Mouse (Mus musculus) CH12.LX (cell line): ENCODE results near the gene Hoxb1. TPM values are rescaled to one million over a fixed set of nuclear protein-coding genes. Genes with fewer than 3 reads are reported as not detected.

Experiments
- DNase-seq: peaks from one replicate; pipeline ENCODE4 v3.0.0-alpha.2; 2013; ENCODE audit errors: extremely low read depth
- H3K27ac ChIP-seq: 2 replicates; pipeline ENCODE4 v1.5.1; 2012; ENCODE audit warnings: low read depth, mild to moderate bottlenecking, control low read depth, moderate library complexity; ENCODE audit not compliant: insufficient read depth
- H3K27me3 ChIP-seq: replicated peaks from 2 replicates; pipeline ENCODE3; 2012; ENCODE audit warnings: inconsistent platforms
- H3K36me3 ChIP-seq, 2 experiments: replicated peaks in 1 of 2; 2 replicates each; pipeline versions ENCODE3 to v1.6.1; 2012; ENCODE audit warnings: inconsistent platforms in 1 of 2, low read length in 1 of 2, mild to moderate bottlenecking in 1 of 2, mixed read lengths in 1 of 2, moderate library complexity in 1 of 2; ENCODE audit not compliant: control insufficient read depth in 1 of 2, insufficient read depth in 1 of 2
- H3K4me1 ChIP-seq, 2 experiments: 2 replicates each; pipeline ENCODE4 v1.6.1; 2012; ENCODE audit warnings: inconsistent platforms in 1 of 2, moderate library complexity in 1 of 2; ENCODE audit not compliant: insufficient read depth in 2 of 2, control insufficient read depth in 1 of 2
- H3K4me2 ChIP-seq: 2 replicates; pipeline ENCODE4 v1.6.1; 2012; ENCODE audit warnings: low read depth, mild to moderate bottlenecking, control low read depth; ENCODE audit not compliant: poor library complexity, insufficient read depth, severe bottlenecking
- H3K4me3 ChIP-seq, 3 experiments: fragments of 150-350 bp in 1 of 3; sonication (generic) in 1 of 3; replicated peaks in 1 of 3; 2 replicates each; pipeline versions ENCODE3 to v1.5.1; 2011 to 2012; ENCODE audit warnings: low read depth in 2 of 3, low read length in 2 of 3, mild to moderate bottlenecking in 2 of 3, moderate library complexity in 2 of 3, control low read depth in 1 of 3, improper control_type of control experiment in 1 of 3, inconsistent platforms in 1 of 3, mixed read lengths in 1 of 3; ENCODE audit not compliant: poor library complexity in 1 of 3
- H3K79me2 ChIP-seq: replicated peaks from 2 replicates; pipeline ENCODE4 v1.6.1; 2012; ENCODE audit warnings: mild to moderate bottlenecking, moderate library complexity; ENCODE audit not compliant: control insufficient read depth, poor library complexity, insufficient read depth, severe bottlenecking; ENCODE audit errors: extremely low read depth
- H3K9ac ChIP-seq: 2 replicates; pipeline ENCODE4 v1.6.1; 2012; ENCODE audit warnings: low read depth, mild to moderate bottlenecking, control low read depth, moderate library complexity; ENCODE audit not compliant: insufficient read depth
- H3K9me3 ChIP-seq: replicated peaks from 2 replicates; pipeline ENCODE3; 2012; ENCODE audit warnings: low read length, inconsistent platforms, mixed read lengths
- CHD2 ChIP-seq: IDR thresholded peaks from 2 replicates; pipeline ENCODE4 v1.6.1; 2011; ENCODE audit warnings: low read length, improper control_type of control experiment
- CTCF ChIP-seq, 2 experiments: IDR thresholded peaks in 1 of 2; conservative IDR thresholded peaks in 1 of 2; 2 replicates each; pipeline ENCODE4 v1.5.1; 2011 to 2012; ENCODE audit warnings: low read depth in 2 of 2, low read length in 2 of 2, improper control_type of control experiment in 1 of 2, inconsistent platforms in 1 of 2, mild to moderate bottlenecking in 1 of 2, moderate library complexity in 1 of 2
- ELF1 ChIP-seq: IDR thresholded peaks from 2 replicates; pipeline ENCODE4 v1.6.1; 2014; ENCODE audit warnings: low read depth, mild to moderate bottlenecking, inconsistent platforms, low read length, improper control_type of control experiment
- EP300 ChIP-seq: IDR thresholded peaks from 2 replicates; pipeline ENCODE4 v1.6.1; 2011; ENCODE audit warnings: low read length, improper control_type of control experiment
- HCFC1 ChIP-seq: IDR thresholded peaks from 2 replicates; pipeline ENCODE4 v1.6.1; 2012; ENCODE audit warnings: low read depth, mild to moderate bottlenecking, inconsistent platforms, low read length, improper control_type of control experiment
- KAT2A ChIP-seq: IDR thresholded peaks from 2 replicates; pipeline ENCODE4 v1.6.1; 2012; ENCODE audit warnings: low read length, improper control_type of control experiment, inconsistent platforms; ENCODE audit not compliant: insufficient replicate concordance
- MAFK ChIP-seq: IDR thresholded peaks from 2 replicates; pipeline ENCODE4 v1.6.1; 2011; ENCODE audit warnings: low read length, improper control_type of control experiment; ENCODE audit not compliant: insufficient replicate concordance
- MAZ ChIP-seq: IDR thresholded peaks from 2 replicates; pipeline ENCODE4 v1.6.1; 2012; ENCODE audit warnings: low read depth, mild to moderate bottlenecking, inconsistent platforms, low read length, improper control_type of control experiment, moderate library complexity
- MEF2A ChIP-seq: IDR thresholded peaks from 2 replicates; pipeline ENCODE4 v1.6.1; 2014; ENCODE audit warnings: low read depth, mild to moderate bottlenecking, inconsistent platforms, low read length, improper control_type of control experiment, borderline replicate concordance
- POLR2AphosphoS2 ChIP-seq: IDR thresholded peaks from 2 replicates; pipeline ENCODE4 v1.6.1; 2011; ENCODE audit warnings: low read depth, low read length, improper control_type of control experiment
- RAD21 ChIP-seq: IDR thresholded peaks from 2 replicates; pipeline ENCODE4 v1.6.1; 2011; ENCODE audit warnings: low read depth, mild to moderate bottlenecking, low read length, improper control_type of control experiment, moderate library complexity
- RCOR1 ChIP-seq: conservative IDR thresholded peaks from 2 replicates; pipeline ENCODE4 v1.6.1; 2012; ENCODE audit warnings: low read depth, mild to moderate bottlenecking, inconsistent platforms, low read length, improper control_type of control experiment
- SIN3A ChIP-seq: IDR thresholded peaks from 2 replicates; pipeline ENCODE4 v1.6.1; 2012; ENCODE audit warnings: low read length, improper control_type of control experiment, inconsistent platforms
- TCF12 ChIP-seq: IDR thresholded peaks from 2 replicates; pipeline ENCODE4 v1.6.1; 2014; ENCODE audit warnings: low read depth, mild to moderate bottlenecking, inconsistent platforms, low read length, improper control_type of control experiment
- UBTF ChIP-seq: IDR thresholded peaks from 2 replicates; pipeline ENCODE4 v1.6.1; 2012; ENCODE audit warnings: low read depth, mild to moderate bottlenecking, inconsistent platforms, low read length, improper control_type of control experiment, moderate library complexity
- USF1 ChIP-seq: IDR thresholded peaks from 2 replicates; pipeline ENCODE4 v1.6.1; 2014; ENCODE audit warnings: low read depth, mild to moderate bottlenecking, inconsistent platforms, low read length, improper control_type of control experiment
- USF2 ChIP-seq: conservative IDR thresholded peaks from 2 replicates; pipeline ENCODE4 v1.6.1; 2011; ENCODE audit warnings: low read depth, low read length, improper control_type of control experiment
- dilution Hi-C: fragments of 300-500 bp; cut with MboI; formaldehyde crosslinking; loops from 2 replicates; pipeline ENCODE4 v1.14.3; 2020; ENCODE audit warnings: low sequenced_read_pairs; ENCODE audit not compliant: extremely low pct_unique_long_range_greater_than_20kb, extremely low pct_ligation_motif_present
- in situ Hi-C: fragments of 300-500 bp; cut with MboI; formaldehyde crosslinking; loops from 3 replicates; pipeline ENCODE4 v1.14.3; 2019; ENCODE audit warnings: low sequenced_read_pairs, low pct_ligation_motif_present, low pct_unique_long_range_greater_than_20kb, mixed read lengths
- polyA plus RNA-seq: library from polyadenylated mRNA; unstranded; fragments of >175 nt; gene quantifications from 2 replicates; pipeline ENCODE4 v1.2.1, GENCODE M21; 2012; ENCODE audit warnings: low read depth; ENCODE audit not compliant: insufficient read length
- total RNA-seq, 2 experiments: library from RNA; depleted of rRNA; stranded (reverse); fragments of 300-350 nt in 1 of 2; fragments of >200 nt in 1 of 2; gene quantifications; 2 replicates each; pipeline ENCODE4 v1.2.3; 2012 to 2014

Hoxb1 gene
- total and polyA plus RNA-seq, 3 experiments: not detected

DNA sequence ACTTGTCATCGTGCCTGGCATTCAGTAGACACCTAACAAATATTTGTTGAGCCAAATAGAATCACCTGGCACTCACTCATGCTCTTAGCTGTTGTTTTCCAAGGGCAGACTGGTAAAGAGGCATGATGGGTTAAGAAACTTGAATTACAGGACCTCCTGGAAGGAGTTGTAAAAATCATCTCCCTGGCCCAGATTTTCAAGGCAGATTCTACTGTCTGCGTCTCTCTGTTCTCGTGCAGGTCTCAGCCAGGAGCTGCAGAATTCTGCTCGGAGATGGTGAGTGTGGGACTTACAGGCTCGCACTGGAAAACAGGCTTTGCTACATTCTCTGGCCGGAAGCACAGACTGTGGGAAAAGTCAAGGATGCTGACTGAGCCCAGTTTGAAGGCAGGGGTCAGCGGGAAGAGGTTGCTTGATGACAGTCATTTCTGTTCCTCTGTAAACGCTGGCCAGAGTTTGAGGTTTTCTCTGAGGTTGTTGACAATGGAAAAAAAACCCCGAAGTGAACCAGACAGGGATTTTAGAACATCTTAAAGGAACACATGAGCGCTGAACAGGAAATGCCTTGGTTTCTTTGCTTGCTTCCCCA is 38.6 kb downstream of the Hoxb1 start:
- Histone ChIP-seq H3K36me3 (no peaks in the 10 kb centered on the region), H3K4me1 (peaks cover 0 to 12% of the 10 kb centered on the region in 2 experiments; a peak in 2 of 4 replicates), H3K27ac (no peak overlapping the region), H3K9me3 (peaks cover 3% of the 10 kb centered on the region), H3K4me3 (no peak overlapping the region), H3K27me3 (peaks cover 85% of the 10 kb centered on the region), H3K4me2 (no peak overlapping the region), H3K79me2 (no peaks in the 10 kb centered on the region), H3K9ac (no peak overlapping the region)
- TF ChIP-seq EP300 (peak; percentile 42), RCOR1 (no peak)
- in situ Hi-C loops: no loop called here
- dilution Hi-C loops: no loop called here
- no peak for DNase-seq

DNA sequence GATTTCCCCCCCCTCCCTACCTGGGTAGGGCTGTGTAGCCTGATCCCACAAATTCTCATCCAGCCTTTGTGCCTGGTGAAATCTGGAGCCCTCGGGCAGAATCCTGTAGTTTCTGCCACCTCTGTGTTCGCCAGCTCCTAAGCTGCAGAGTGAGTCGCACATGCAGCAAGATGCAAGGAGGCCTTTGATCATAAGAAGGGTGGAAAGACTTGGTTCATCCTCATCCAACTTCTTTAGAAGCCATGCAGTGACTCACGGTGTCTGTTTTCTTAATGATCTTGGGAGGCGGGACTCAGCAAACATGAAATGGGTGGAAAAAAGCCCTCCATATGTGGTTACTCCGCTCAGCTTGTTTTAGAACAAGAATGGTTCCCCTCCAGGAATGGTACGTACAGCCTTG is 39.3 kb downstream of the Hoxb1 start:
- TF ChIP-seq RAD21 (no peak), MEF2A (no peak), CTCF (conservative IDR thresholded peaks at IDR 0.05 in 1 of 2, IDR thresholded peaks at IDR 0.05 in 1 of 2; ENCODE audit: low read depth in 2 of 2, low read length in 2 of 2) (no peak), KAT2A (no peak), ELF1 (no peak), CHD2 (no peak), USF2 (no peak), USF1 (no peak), SIN3A (no peak), TCF12 (no peak), HCFC1 (no peak), POLR2AphosphoS2 (no peak), MAFK (no peak), MAZ (no peak), UBTF (no peak)
- Histone ChIP-seq H3K9ac (no peak overlapping the region), H3K4me1 (peaks cover 0 to 13% of the 10 kb centered on the region in 2 experiments; a peak in 2 of 4 replicates), H3K9me3 (peaks cover 3% of the 10 kb centered on the region), H3K4me2 (peak overlapping the region; percentile 26; the same call in 1 of the 2 replicates), H3K4me3 (no peak overlapping the region), H3K27me3 (peaks cover 84% of the 10 kb centered on the region), H3K27ac (no peak overlapping the region), H3K36me3 (no peaks in the 10 kb centered on the region), H3K79me2 (no peaks in the 10 kb centered on the region)
- no peak for DNase-seq
- dilution Hi-C loops: no loop called here
- in situ Hi-C loops: no loop called here
